Mouse (Mus musculus): ENCODE results near the gene Rasal2. TPM values are rescaled to one million over a fixed set of nuclear protein-coding genes. Genes with fewer than 3 reads are reported as not detected.

Gene Rasal2
- polyA plus RNA-seq, 1 experiment: 13.7 TPM

- Histone ChIP-seq H3K27me3 (ENCODE audit: control insufficient read depth, insufficient read depth, low read length) (no peaks in the 10 kb centered on the region), H3K4me3 (ENCODE audit: control insufficient read depth, low read depth, low read length) (no peak overlapping the region), H3K27ac (ENCODE audit: control insufficient read depth, insufficient read depth, low read depth, low read length) (no peak overlapping the region), H3K4me1 (ENCODE audit: control insufficient read depth, insufficient read depth, low read length) (no peaks in the 10 kb centered on the region), H3K36me3 (ENCODE audit: control insufficient read depth, insufficient read depth, low read length) (no peaks in the 10 kb centered on the region)
- TF ChIP-seq CTCF (IDR thresholded peaks at IDR 0.05; ENCODE audit: control insufficient read depth, insufficient read depth, insufficient replicate concordance, low read depth, low read length) (no peak), POLR2A (IDR thresholded peaks at IDR 0.05; ENCODE audit: control insufficient read depth, low read depth, low read length) (no peak)
Observed at GRCm38 (mm10) chr1:157181081-157181480, 231.3 kb downstream of the Rasal2 start.

DNA sequence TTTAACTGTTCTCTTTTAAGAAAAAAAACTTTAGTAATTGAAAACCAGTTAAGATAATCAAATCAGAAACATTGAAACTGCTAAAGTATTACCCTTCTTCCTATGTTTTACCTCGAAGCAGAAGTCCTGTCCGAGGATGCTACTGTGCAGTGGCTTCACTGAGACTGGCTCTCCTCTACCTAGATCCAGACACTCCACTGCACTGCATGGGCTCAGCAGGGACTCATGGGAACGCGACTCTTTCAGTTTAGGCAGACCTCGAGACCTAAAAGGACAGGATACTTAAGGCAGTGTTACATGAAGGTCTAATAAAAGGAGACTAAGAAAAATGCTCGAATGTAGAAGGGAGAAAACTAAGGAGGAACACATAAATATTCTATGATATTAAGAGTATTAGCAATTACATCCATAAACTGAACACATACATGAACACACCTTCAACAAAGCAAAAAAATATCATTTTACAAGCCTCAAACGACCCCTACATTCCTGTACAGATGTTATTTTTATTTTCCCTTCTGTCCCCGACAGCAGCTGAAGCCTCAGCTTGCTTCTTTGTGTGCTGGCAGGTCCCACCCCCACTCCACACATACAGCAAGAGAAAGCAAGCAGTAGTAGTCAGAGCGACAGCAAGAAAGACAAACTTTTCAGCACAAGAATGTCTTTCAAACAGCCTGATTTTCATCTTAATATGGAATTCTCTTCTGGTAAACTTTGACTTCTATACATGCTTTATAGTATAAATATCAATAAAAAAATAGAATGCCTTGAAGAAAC is 233.2 kb downstream of the Rasal2 start:
- H3K4me1 ChIP-seq (ENCODE audit: control insufficient read depth, insufficient read depth, low read length): no peaks in the 10 kb centered on the region
- H3K4me3 ChIP-seq (ENCODE audit: control insufficient read depth, low read depth, low read length): no peak overlapping the region
- H3K27ac ChIP-seq (ENCODE audit: control insufficient read depth, insufficient read depth, low read depth, low read length): no peak overlapping the region
- H3K27me3 ChIP-seq (ENCODE audit: control insufficient read depth, insufficient read depth, low read length): no peaks in the 10 kb centered on the region
- no peaks in the 10 kb centered on the region; the same call in 1 of the 2 replicates for H3K36me3 ChIP-seq (ENCODE audit: control insufficient read depth, insufficient read depth, low read length)
- TF ChIP-seq CTCF (IDR thresholded peaks at IDR 0.05; ENCODE audit: control insufficient read depth, insufficient read depth, insufficient replicate concordance, low read depth, low read length) (no peak), POLR2A (IDR thresholded peaks at IDR 0.05; ENCODE audit: control insufficient read depth, low read depth, low read length) (no peak)

- no peak for TF ChIP-seq CTCF (IDR thresholded peaks at IDR 0.05; ENCODE audit: control insufficient read depth, insufficient read depth, insufficient replicate concordance, low read depth, low read length)
- TF ChIP-seq POLR2A (IDR thresholded peaks at IDR 0.05; ENCODE audit: control insufficient read depth, low read depth, low read length): no peak
- Histone ChIP-seq H3K36me3 (ENCODE audit: control insufficient read depth, insufficient read depth, low read length) (no peaks in the 10 kb centered on the region), H3K27me3 (ENCODE audit: control insufficient read depth, insufficient read depth, low read length) (no peaks in the 10 kb centered on the region), H3K27ac (ENCODE audit: control insufficient read depth, insufficient read depth, low read depth, low read length) (no peak overlapping the region), H3K4me3 (ENCODE audit: control insufficient read depth, low read depth, low read length) (no peak overlapping the region), H3K4me1 (ENCODE audit: control insufficient read depth, insufficient read depth, low read length) (no peaks in the 10 kb centered on the region)
Observed at GRCm38 (mm10) chr1:157169292-157169691, 243.1 kb downstream of the Rasal2 start.

DNA sequence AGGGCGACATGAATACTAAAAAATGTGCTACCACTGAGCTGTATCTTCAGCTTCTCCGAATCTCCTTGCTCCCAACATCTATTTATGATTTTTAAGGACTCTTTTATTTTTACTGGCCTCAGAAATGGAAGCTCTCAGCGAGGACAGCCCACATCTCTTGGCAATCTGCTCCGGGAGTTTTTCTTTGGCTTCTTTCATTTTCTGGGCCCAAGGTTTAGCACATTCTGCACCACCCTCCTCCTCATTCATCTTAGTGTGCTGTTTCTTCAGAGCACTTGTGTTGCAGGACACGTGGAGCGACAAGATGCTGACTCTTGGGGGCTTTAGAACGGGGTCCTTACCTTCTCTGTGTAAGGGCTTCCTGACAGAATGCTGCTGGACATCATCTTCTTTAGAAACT is 243.5 kb downstream of the Rasal2 start:
- Histone ChIP-seq H3K27ac (ENCODE audit: control insufficient read depth, insufficient read depth, low read depth, low read length) (no peak overlapping the region), H3K4me1 (ENCODE audit: control insufficient read depth, insufficient read depth, low read length) (no peaks in the 10 kb centered on the region), H3K36me3 (ENCODE audit: control insufficient read depth, insufficient read depth, low read length) (no peaks in the 10 kb centered on the region), H3K4me3 (ENCODE audit: control insufficient read depth, low read depth, low read length) (no peak overlapping the region), H3K27me3 (ENCODE audit: control insufficient read depth, insufficient read depth, low read length) (no peaks in the 10 kb centered on the region)
- TF ChIP-seq POLR2A (IDR thresholded peaks at IDR 0.05; ENCODE audit: control insufficient read depth, low read depth, low read length): no peak
- TF ChIP-seq CTCF (IDR thresholded peaks at IDR 0.05; ENCODE audit: control insufficient read depth, insufficient read depth, insufficient replicate concordance, low read depth, low read length): no peak

GRCm38 (mm10) chr1:157153781-157154180 is 258.6 kb downstream of the Rasal2 start:
- Histone ChIP-seq H3K36me3 (ENCODE audit: control insufficient read depth, insufficient read depth, low read length) (no peaks in the 10 kb centered on the region), H3K27ac (ENCODE audit: control insufficient read depth, insufficient read depth, low read depth, low read length) (no peak overlapping the region), H3K27me3 (ENCODE audit: control insufficient read depth, insufficient read depth, low read length) (no peaks in the 10 kb centered on the region), H3K4me3 (ENCODE audit: control insufficient read depth, low read depth, low read length) (no peak overlapping the region), H3K4me1 (ENCODE audit: control insufficient read depth, insufficient read depth, low read length) (no peaks in the 10 kb centered on the region)
- TF ChIP-seq CTCF (IDR thresholded peaks at IDR 0.05; ENCODE audit: control insufficient read depth, insufficient read depth, insufficient replicate concordance, low read depth, low read length): no peak
- TF ChIP-seq POLR2A (IDR thresholded peaks at IDR 0.05; ENCODE audit: control insufficient read depth, low read depth, low read length): no peak

GRCm38 (mm10) chr1:157150107-157150506 is 262.3 kb downstream of the Rasal2 start:
- H3K4me3 ChIP-seq (ENCODE audit: control insufficient read depth, low read depth, low read length): no peak overlapping the region
- TF ChIP-seq POLR2A (IDR thresholded peaks at IDR 0.05; ENCODE audit: control insufficient read depth, low read depth, low read length) (no peak), CTCF (IDR thresholded peaks at IDR 0.05; ENCODE audit: control insufficient read depth, insufficient read depth, insufficient replicate concordance, low read depth, low read length) (no peak)
- H3K4me1 ChIP-seq (ENCODE audit: control insufficient read depth, insufficient read depth, low read length): no peaks in the 10 kb centered on the region
- H3K27me3 ChIP-seq (ENCODE audit: control insufficient read depth, insufficient read depth, low read length): no peaks in the 10 kb centered on the region
- no peak overlapping the region for H3K27ac ChIP-seq (ENCODE audit: control insufficient read depth, insufficient read depth, low read depth, low read length)
- H3K36me3 ChIP-seq (ENCODE audit: control insufficient read depth, insufficient read depth, low read length): peaks cover 1% of the 10 kb centered on the region; the same call in 1 of the 2 replicates

DNA sequence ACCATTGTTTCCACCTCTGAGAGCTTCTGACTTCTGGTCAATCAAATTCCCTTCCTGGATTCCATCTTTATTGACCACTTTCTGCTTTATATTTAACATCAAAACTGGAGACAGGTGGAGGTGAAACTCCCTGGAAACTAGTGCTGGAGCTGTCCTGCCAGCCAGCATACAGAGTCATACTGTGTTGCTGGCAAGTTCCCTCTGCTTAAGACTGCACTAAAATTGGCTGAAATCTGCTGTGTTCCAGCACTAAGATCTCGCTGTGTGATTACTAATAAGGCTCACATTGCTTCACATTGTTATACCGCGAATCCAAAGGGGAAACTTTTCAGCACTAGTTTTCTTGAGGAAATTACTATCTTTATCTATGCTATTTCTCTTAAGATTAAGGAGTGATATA is 267.8 kb downstream of the Rasal2 start:
- H3K27ac ChIP-seq (ENCODE audit: control insufficient read depth, insufficient read depth, low read depth, low read length): no peak overlapping the region
- H3K4me1 ChIP-seq (ENCODE audit: control insufficient read depth, insufficient read depth, low read length): no peaks in the 10 kb centered on the region
- H3K36me3 ChIP-seq (ENCODE audit: control insufficient read depth, insufficient read depth, low read length): peaks cover 1% of the 10 kb centered on the region; the same call in 1 of the 2 replicates
- H3K4me3 ChIP-seq (ENCODE audit: control insufficient read depth, low read depth, low read length): no peak overlapping the region
- TF ChIP-seq CTCF (IDR thresholded peaks at IDR 0.05; ENCODE audit: control insufficient read depth, insufficient read depth, insufficient replicate concordance, low read depth, low read length) (no peak), POLR2A (IDR thresholded peaks at IDR 0.05; ENCODE audit: control insufficient read depth, low read depth, low read length) (no peak)
- H3K27me3 ChIP-seq (ENCODE audit: control insufficient read depth, insufficient read depth, low read length): no peaks in the 10 kb centered on the region
